ENCODE assay signal across 11 mouse cellular contexts in genomic region chr9:118975211-118975671, GRCm38 (mm10). TPM values are rescaled to one million over a fixed set of nuclear protein-coding genes. Genes with fewer than 3 reads are reported as not detected.
A peak's percentile ranks its signal among the peaks of the same experiment; 100 is the strongest.
DNase-seq lines count a peak whose midpoint lies in the region; ATAC-seq and TF ChIP-seq lines count a peak whose summit lies in the region.
"Had no signal": no experiment of that assay in that cellular context is flagged by ENCODE, and none has a peak within 500 bp of the region (broad histone marks: within the 10 kb centered on the region; RNA-seq: fewer than 3 reads in every experiment).

No protein-coding gene starts in this region.

- intact Hi-C loops in heart, adult 2 months (cut with DNase I), result loop anchor here (2.0 kb wide), 2 partner anchors 14 to 48 kb away; partner anchors contain the start of gene Ctdspl

- no peak for TF ChIP-seq POLR2A in heart, adult 2 months (IDR thresholded peaks at IDR 0.05; ENCODE audit: insufficient read depth, low read depth, low read length)
- no peak for TF ChIP-seq POLR2A in limb, embryonic 14.5 days (IDR thresholded peaks at IDR 0.05; ENCODE audit: borderline replicate concordance, extremely low read depth, insufficient read depth, insufficient read length)

- peak in 1 of 2 experiments; percentile 20 for DNase-seq in heart, adult 2 months
- DNase-seq in heart, adult 9 months (ENCODE audit: low spot score in 2 of 2), result no peak
- no peak for DNase-seq in limb, embryonic 14.5 days (ENCODE audit: low spot score)
- no peak for DNase-seq in ovary, postnatal 36 days (ENCODE audit: low spot score)
- DNase-seq in layer of hippocampus, postnatal 14 days (ENCODE audit: low spot score in 2 of 2), result no peak
- DNase-seq in natural killer cell, adult 2 months (ENCODE audit: low spot score in 2 of 2), result no peak
- DNase-seq: liver; spleen, adult 18-20 months had no signal

- TF ChIP-seq CTCF in heart, adult 2 months (IDR thresholded peaks at IDR 0.05), result no peak
- no peak for TF ChIP-seq CTCF in E14TG2a.4 (conservative IDR thresholded peaks at IDR 0.05; ENCODE audit: low read length)

- peaks cover 3% of the 10 kb centered on the region for H3K9me3 ChIP-seq in E14TG2a.4 (ENCODE audit: low read length)
- H3K9me3 ChIP-seq in heart, embryonic 16.5 days (replicated peaks; ENCODE audit: control insufficient read depth, low read length), result no peaks in the 10 kb centered on the region
- no peaks in the 10 kb centered on the region for H3K9me3 ChIP-seq in limb, embryonic 14.5 days (ENCODE audit: control insufficient read depth, low read length)

- H3K27ac ChIP-seq in heart, adult 2 months, result peak overlapping the region; percentile 21; the same call in 1 of the 2 replicates
- H3K27ac ChIP-seq in heart, embryonic 16.5 days (ENCODE audit: low read length), result peak overlapping the region; percentile 80
- peak overlapping the region; percentile 71; the same call in 1 of the 2 replicates for H3K27ac ChIP-seq in limb, embryonic 14.5 days (replicated peaks; ENCODE audit: low read depth, low read length)

- H3K4me3 ChIP-seq in heart, adult 2 months, result no peak overlapping the region
- H3K4me3 ChIP-seq in E14TG2a.4 (replicated peaks; ENCODE audit: low read length), result 0 out of 2 replicates have a peak overlapping the region, but pooled peaks have one; percentile 39
- no peak overlapping the region for H3K4me3 ChIP-seq in heart, embryonic 16.5 days (ENCODE audit: low read length)
- H3K4me3 ChIP-seq in limb, embryonic 14.5 days (replicated peaks; ENCODE audit: low read length), result no peak overlapping the region

- no peak for TF ChIP-seq EP300 in heart, adult 2 months (IDR thresholded peaks at IDR 0.05; ENCODE audit: insufficient read depth, low read depth, low read length)

- H3K27me3 ChIP-seq in heart, adult 2 months (ENCODE audit: control insufficient read depth, insufficient read depth, low read length), result no peaks in the 10 kb centered on the region
- H3K27me3 ChIP-seq in E14TG2a.4 (ENCODE audit: insufficient read depth, low read length), result peaks cover 23% of the 10 kb centered on the region
- H3K27me3 ChIP-seq in heart, embryonic 16.5 days (ENCODE audit: control insufficient read depth, insufficient read depth, low read length), result no peaks in the 10 kb centered on the region
- no peaks in the 10 kb centered on the region for H3K27me3 ChIP-seq in limb, embryonic 14.5 days (ENCODE audit: control insufficient read depth, insufficient read depth, low read length)

- peaks cover 22% of the 10 kb centered on the region for H3K4me1 ChIP-seq in heart, adult 2 months (ENCODE audit: control insufficient read depth, insufficient read depth, low read length)
- peaks cover 30% of the 10 kb centered on the region for H3K4me1 ChIP-seq in E14TG2a.4 (replicated peaks; ENCODE audit: low read depth, low read length)
- peaks cover 45% of the 10 kb centered on the region for H3K4me1 ChIP-seq in heart, embryonic 16.5 days (ENCODE audit: control insufficient read depth, insufficient read depth, low read length)
- peaks cover 47% of the 10 kb centered on the region for H3K4me1 ChIP-seq in limb, embryonic 14.5 days (ENCODE audit: control insufficient read depth, insufficient read depth, low read length)

- H3K4me2 ChIP-seq in heart, embryonic 16.5 days (ENCODE audit: low read depth, low read length), result peak overlapping the region; percentile 17; the same call in 1 of the 2 replicates
- no peak overlapping the region for H3K4me2 ChIP-seq in limb, embryonic 14.5 days (replicated peaks; ENCODE audit: low read depth, low read length, severe bottlenecking)

- no peak overlapping the region for H3K9ac ChIP-seq in heart, adult 2 months (ENCODE audit: low read depth, low read length)
- H3K9ac ChIP-seq in heart, embryonic 16.5 days (ENCODE audit: low read length), result peak overlapping the region; percentile 26; the same call in 1 of the 2 replicates
- H3K9ac ChIP-seq in limb, embryonic 14.5 days (ENCODE audit: low read depth, low read length, severe bottlenecking), result no peak overlapping the region

- 40% methylated on average over 11 of the region's 11 CpGs for WGBS in heart, adult 2 months
- WGBS in heart, embryonic 16.5 days, result 32% methylated on average over 11 of the region's 11 CpGs
- WGBS in limb, embryonic 14.5 days, result 55% methylated on average over 11 of the region's 11 CpGs

- no peaks in the 10 kb centered on the region for H3K36me3 ChIP-seq in heart, adult 2 months (ENCODE audit: control insufficient read depth, insufficient read depth, low read length)
- no peaks in the 10 kb centered on the region for H3K36me3 ChIP-seq in E14TG2a.4 (ENCODE audit: insufficient read depth, low read length)
- no peaks in the 10 kb centered on the region for H3K36me3 ChIP-seq in heart, embryonic 16.5 days (ENCODE audit: control insufficient read depth, insufficient read depth)
- H3K36me3 ChIP-seq in limb, embryonic 14.5 days (ENCODE audit: control insufficient read depth, insufficient read depth, low read length), result peaks cover 3% of the 10 kb centered on the region; the same call in 1 of the 2 replicates

- ATAC-seq in heart, embryonic 16.5 days (replicated peaks; ENCODE audit: extremely low read depth, insufficient read depth, low FRiP score), result no peak
- no peak for ATAC-seq in limb, embryonic 14.5 days (ENCODE audit: low FRiP score, low read depth)

- no peaks in the 10 kb centered on the region for H3K79me2 ChIP-seq in heart, adult 2 months (replicated peaks; ENCODE audit: control insufficient read depth, insufficient read depth, low read length)

RNA-seq across cellular contexts. Expression of gene Ctdspl, which starts 49.0 kb away (rescaled TPM):
- total RNA-seq in heart, adult 2 months (2021), result 1 to 10 TPM; 9.0 to 9.7 TPM
- 8.5 and 9.6 TPM in 2 replicates for polyA plus RNA-seq in heart, adult 2 months (2012; rRNA removed)
- polyA plus RNA-seq in heart, embryonic 16.5 days (2015; fragmentation: Nextera tagmentation; extraction: Ambion mirVana), result 8.1 and 9.3 TPM in 2 replicates
- polyA plus RNA-seq in limb, embryonic 14.5 days (2012; rRNA removed), result 38.0 and 43.5 TPM in 2 replicates
- polyA plus RNA-seq in limb, embryonic 14.5 days (2014; fragmentation: Nextera tagmentation; extraction: Ambion mirVana), result 23.8 and 28.6 TPM in 2 replicates
- 10 to 100 TPM; 19.7 to 20.4 TPM for total RNA-seq in layer of hippocampus, postnatal 14 days (2021)
- total RNA-seq: monocyte, adult 5-6 weeks had no signal

Comparison
In these comparisons a context has a peak if more than half of its experiments do, and no peak if none do; other contexts are left out.
1. H3K27ac ChIP-seq: peak in every context shown above with its lines; median percentile 80 in heart, embryonic 16.5 days; 71 in limb, embryonic 14.5 days; 21 in heart, adult 2 months.